Mouse (Mus musculus) liver, embryonic 14.5 days (tissue): ENCODE data around the gene Atp2b1.

ENCODE experiments used
- CTCF ChIP-seq: IDR thresholded peaks from 2 replicates; pipeline ENCODE4 v1.5.1; 2016; ENCODE audit warnings: antibody characterized with exemption, low read depth, control low read depth
- EP300 ChIP-seq: IDR thresholded peaks from 2 replicates; pipeline ENCODE4 v1.6.1; 2016; ENCODE audit warnings: antibody characterized with exemption, low read depth

DNA sequence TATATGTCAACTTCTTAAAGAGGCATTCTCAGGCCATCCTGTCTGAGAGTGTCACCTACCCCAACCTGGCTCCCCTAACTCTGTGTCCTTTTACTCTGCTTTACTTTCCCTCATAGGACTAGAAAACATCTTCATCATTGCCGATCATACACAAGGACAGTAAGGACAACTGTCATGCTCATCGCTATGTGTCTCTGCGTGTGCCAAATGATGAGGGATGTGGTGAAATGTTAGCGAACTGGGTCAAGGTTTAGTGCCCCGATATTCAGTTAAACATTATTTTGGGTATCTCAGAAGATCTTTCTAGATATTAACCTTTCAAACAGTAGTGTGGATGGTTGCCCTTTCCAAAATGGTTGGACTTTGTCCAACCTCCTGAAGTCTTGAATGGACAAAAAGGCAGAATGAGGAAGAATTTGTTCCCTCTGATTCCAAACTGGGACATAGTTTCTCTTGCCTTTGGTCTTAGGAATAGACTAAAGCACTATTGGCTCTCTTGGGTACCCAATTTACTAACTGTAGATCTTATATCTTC, 47.3 kb upstream of the Atp2b1 start:
- TF ChIP-seq EP300 (no peak), CTCF (no peak)
